Mouse (Mus musculus): ENCODE data around the gene Sestd1. TPM values are rescaled to one million over a fixed set of nuclear protein-coding genes. Genes with fewer than 3 reads are reported as not detected.

Gene Sestd1
- total and polyA plus RNA-seq, 3 experiments: not detected

- H3K79me2 ChIP-seq (ENCODE audit: control insufficient read depth, insufficient read depth, low read length, poor library complexity): no peaks in the 10 kb centered on the region
- no peak overlapping the region for H3K27ac ChIP-seq (ENCODE audit: control insufficient read depth, low read depth, low read length)
- no peaks in the 10 kb centered on the region for H3K4me1 ChIP-seq (ENCODE audit: control insufficient read depth in 1 of 2, insufficient read depth in 2 of 2, low read length in 2 of 2)
- TF ChIP-seq TBP (IDR thresholded peaks at IDR 0.05; ENCODE audit: low read depth, low read length) (no peak), MYC (IDR thresholded peaks at IDR 0.05; ENCODE audit: low read depth, low read length) (no peak), JUND (IDR thresholded peaks at IDR 0.05; ENCODE audit: low read depth, low read length) (no peak), TAL1 (IDR thresholded peaks at IDR 0.05; ENCODE audit: low read length) (no peak), MAFK (IDR thresholded peaks at IDR 0.05; ENCODE audit: borderline replicate concordance, low read depth, low read length) (no peak), SIN3A (IDR thresholded peaks at IDR 0.05; ENCODE audit: low read length) (no peak), USF1 (IDR thresholded peaks at IDR 0.05; ENCODE audit: low read depth, low read length) (no peak), CHD2 (IDR thresholded peaks at IDR 0.05; ENCODE audit: low read length) (no peak), NRF1 (IDR thresholded peaks at IDR 0.05; ENCODE audit: insufficient read depth, low read depth, low read length, poor library complexity, severe bottlenecking) (no peak)
- no peak overlapping the region for H3K4me3 ChIP-seq (ENCODE audit: control insufficient read depth in 1 of 2, insufficient read depth in 1 of 2, low read depth in 2 of 2, low read length in 2 of 2)
- no peak for DNase-seq (ENCODE audit: low read depth, low spot score)
- no peaks in the 10 kb centered on the region for H3K9me3 ChIP-seq (replicated peaks; ENCODE audit: insufficient read depth, low read length)
- H3K27me3 ChIP-seq (ENCODE audit: control insufficient read depth in 1 of 2, insufficient read depth in 2 of 2, low read length in 2 of 2): no peaks in the 10 kb centered on the region
- no peak overlapping the region for H3K9ac ChIP-seq (ENCODE audit: control insufficient read depth, low read depth, low read length, poor library complexity, severe bottlenecking)
- H3K36me3 ChIP-seq (ENCODE audit: control insufficient read depth in 1 of 2, insufficient read depth in 2 of 2, low read length in 2 of 2): no peaks in the 10 kb centered on the region
These were observed 11.7 kb downstream of the Sestd1 start for GRCm38 (mm10) chr2:77268612-77269239.

- no peaks in the 10 kb centered on the region for H3K9me3 ChIP-seq (replicated peaks; ENCODE audit: insufficient read depth, low read length)
- no peak for DNase-seq (ENCODE audit: low read depth, low spot score)
- H3K9ac ChIP-seq (ENCODE audit: control insufficient read depth, low read depth, low read length, poor library complexity, severe bottlenecking): no peak overlapping the region
- no peak overlapping the region for H3K27ac ChIP-seq (ENCODE audit: control insufficient read depth, low read depth, low read length)
- no peaks in the 10 kb centered on the region for H3K79me2 ChIP-seq (ENCODE audit: control insufficient read depth, insufficient read depth, low read length, poor library complexity)
- H3K27me3 ChIP-seq (ENCODE audit: control insufficient read depth in 1 of 2, insufficient read depth in 2 of 2, low read length in 2 of 2): no peaks in the 10 kb centered on the region
- TF ChIP-seq CHD2 (IDR thresholded peaks at IDR 0.05; ENCODE audit: low read length) (no peak), BHLHE40 (IDR thresholded peaks at IDR 0.05; ENCODE audit: borderline replicate concordance, low read depth, low read length) (no peak), ZNF384 (IDR thresholded peaks at IDR 0.05; ENCODE audit: low read depth, low read length) (no peak), MAX (IDR thresholded peaks at IDR 0.05; ENCODE audit: low read length) (no peak)
- no peak overlapping the region for H3K4me3 ChIP-seq (ENCODE audit: control insufficient read depth in 1 of 2, insufficient read depth in 1 of 2, low read depth in 2 of 2, low read length in 2 of 2)
- H3K36me3 ChIP-seq (ENCODE audit: control insufficient read depth in 1 of 2, insufficient read depth in 2 of 2, low read length in 2 of 2): no peaks in the 10 kb centered on the region
- no peaks in the 10 kb centered on the region for H3K4me1 ChIP-seq (ENCODE audit: control insufficient read depth in 1 of 2, insufficient read depth in 2 of 2, low read length in 2 of 2)
These were observed 13.5 kb downstream of the Sestd1 start for GRCm38 (mm10) chr2:77266931-77267330.

- Histone ChIP-seq H3K27me3 (ENCODE audit: control insufficient read depth in 1 of 2, insufficient read depth in 2 of 2, low read length in 2 of 2) (no peaks in the 10 kb centered on the region), H3K4me1 (ENCODE audit: control insufficient read depth in 1 of 2, insufficient read depth in 2 of 2, low read length in 2 of 2) (no peaks in the 10 kb centered on the region), H3K9me3 (replicated peaks; ENCODE audit: insufficient read depth, low read length) (no peaks in the 10 kb centered on the region), H3K36me3 (ENCODE audit: control insufficient read depth in 1 of 2, insufficient read depth in 2 of 2, low read length in 2 of 2) (no peaks in the 10 kb centered on the region), H3K4me3 (ENCODE audit: control insufficient read depth in 1 of 2, insufficient read depth in 1 of 2, low read depth in 2 of 2, low read length in 2 of 2) (no peak overlapping the region), H3K79me2 (ENCODE audit: control insufficient read depth, insufficient read depth, low read length, poor library complexity) (no peaks in the 10 kb centered on the region), H3K27ac (ENCODE audit: control insufficient read depth, low read depth, low read length) (no peak overlapping the region), H3K9ac (ENCODE audit: control insufficient read depth, low read depth, low read length, poor library complexity, severe bottlenecking) (no peak overlapping the region)
- TF ChIP-seq ZNF384 (IDR thresholded peaks at IDR 0.05; ENCODE audit: low read depth, low read length) (no peak), NRF1 (IDR thresholded peaks at IDR 0.05; ENCODE audit: insufficient read depth, low read depth, low read length, poor library complexity, severe bottlenecking) (no peak), SMC3 (IDR thresholded peaks at IDR 0.05; ENCODE audit: low read depth, low read length) (no peak), KAT2A (conservative IDR thresholded peaks at IDR 0.05; ENCODE audit: low read depth, low read length) (no peak), MYC (IDR thresholded peaks at IDR 0.05; ENCODE audit: low read depth, low read length) (no peak), ZKSCAN1 (IDR thresholded peaks at IDR 0.05; ENCODE audit: low read depth, low read length) (no peak), MAZ (IDR thresholded peaks at IDR 0.05; ENCODE audit: low read depth, low read length) (no peak), SIN3A (IDR thresholded peaks at IDR 0.05; ENCODE audit: low read length) (no peak), NELFE (IDR thresholded peaks at IDR 0.05; ENCODE audit: low read depth, low read length) (no peak), CTCF (IDR thresholded peaks at IDR 0.05 in 2 of 3, conservative IDR thresholded peaks at IDR 0.05 in 1 of 3; ENCODE audit: control insufficient read depth in 1 of 3, insufficient read depth in 1 of 3, low read depth in 2 of 3, low read length in 3 of 3, poor library complexity in 1 of 3, severe bottlenecking in 1 of 3) (no peak), MYB (IDR thresholded peaks at IDR 0.05; ENCODE audit: low read depth, low read length) (no peak), USF1 (IDR thresholded peaks at IDR 0.05; ENCODE audit: low read depth, low read length) (no peak), HCFC1 (IDR thresholded peaks at IDR 0.05; ENCODE audit: low read depth, low read length) (no peak), MEF2A (IDR thresholded peaks at IDR 0.05; ENCODE audit: extremely low read depth, insufficient replicate concordance, low read depth, low read length, poor library complexity, severe bottlenecking) (no peak), TCF12 (IDR thresholded peaks at IDR 0.05; ENCODE audit: low read depth, low read length) (no peak)
- no peak for DNase-seq (ENCODE audit: low read depth, low spot score)
These were observed 14.4 kb downstream of the Sestd1 start for GRCm38 (mm10) chr2:77266011-77266410.
